Mouse (Mus musculus) urinary bladder, postnatal 10 days (tissue): ENCODE results near the gene Abcd4.

Experiments
- DNase-seq: peaks from one replicate; pipeline ENCODE4 v3.0.0; 2022; ENCODE audit warnings: low spot score

The Abcd4 gene

DNA sequence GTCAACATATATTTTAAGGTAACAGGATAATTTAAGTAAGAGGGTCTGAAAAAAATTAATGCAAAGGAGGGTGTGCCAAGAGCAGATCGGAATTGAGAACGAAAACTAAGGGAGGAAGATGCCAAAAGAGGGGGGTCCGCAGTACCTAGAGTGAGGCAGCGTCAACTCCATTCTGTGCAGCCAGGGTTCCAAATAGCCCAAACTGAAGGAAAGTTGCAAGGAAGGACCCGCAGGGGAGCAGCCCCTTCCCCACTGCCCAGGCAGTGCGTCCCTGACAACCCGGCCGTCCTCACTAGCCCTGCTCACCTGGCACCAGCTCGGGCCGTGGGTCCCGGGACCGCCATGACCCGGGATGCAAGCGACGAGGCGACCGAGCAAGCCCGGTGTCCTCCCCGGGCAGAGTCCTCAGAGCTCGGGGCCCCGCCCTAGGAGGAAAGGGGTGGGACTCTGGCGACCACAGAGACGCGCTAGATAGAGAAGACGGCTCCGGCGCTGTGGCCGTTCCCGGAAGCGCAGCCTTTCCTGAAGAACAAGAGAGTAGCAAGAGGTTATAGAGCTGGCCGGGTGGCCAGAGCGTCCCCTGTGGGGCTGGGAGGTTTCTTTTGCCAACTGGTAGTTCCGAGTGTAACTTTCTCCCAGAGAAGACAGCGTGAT is at the start of gene Abcd4:
Gene Abcd4, minus strand, starts transcription at position 437 of the 654 bp plus-strand sequence.
- DNase-seq: peak; percentile 59

DNA sequence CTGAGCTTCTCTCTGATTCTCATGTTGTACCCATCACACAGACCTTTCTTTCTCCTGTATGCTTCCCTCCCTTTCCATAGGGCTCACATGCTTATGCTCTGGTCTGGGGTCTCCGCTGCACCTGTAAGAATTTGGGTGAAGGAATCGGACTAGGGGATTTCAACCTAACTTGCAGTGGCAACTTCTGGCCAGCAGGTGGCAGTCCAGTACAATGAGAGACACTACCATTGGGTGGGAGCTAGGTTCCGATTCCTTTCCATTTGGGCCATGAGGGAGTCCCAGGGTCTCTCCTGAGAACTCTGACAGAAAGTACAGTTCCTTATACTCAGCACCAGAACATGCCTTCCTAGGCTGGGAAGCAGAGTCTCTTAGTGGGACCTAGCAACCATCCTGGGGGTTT is 36.7 kb upstream of the Abcd4 start:
- no peak for DNase-seq

DNA sequence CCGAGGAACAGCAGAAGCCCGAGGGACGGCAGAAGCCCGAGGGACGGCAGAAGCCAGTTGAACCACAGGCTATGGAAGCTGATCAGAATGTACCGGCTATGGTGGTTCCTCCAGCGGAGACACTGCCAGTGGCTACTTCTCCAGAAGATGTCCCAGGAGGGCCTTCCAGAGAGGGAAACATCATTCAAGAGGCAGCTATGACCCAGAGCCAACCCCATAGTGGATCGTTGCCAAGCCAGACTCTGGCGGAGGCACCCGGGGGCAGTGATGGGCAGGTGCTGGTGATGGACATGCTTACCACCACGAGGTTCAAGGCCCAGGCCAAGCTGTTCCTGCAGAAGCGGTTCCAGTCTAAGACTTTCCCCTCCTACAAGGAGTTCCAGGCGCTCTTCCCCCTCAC is 33.0 kb upstream of the Abcd4 start:
- DNase-seq: no peak

DNA sequence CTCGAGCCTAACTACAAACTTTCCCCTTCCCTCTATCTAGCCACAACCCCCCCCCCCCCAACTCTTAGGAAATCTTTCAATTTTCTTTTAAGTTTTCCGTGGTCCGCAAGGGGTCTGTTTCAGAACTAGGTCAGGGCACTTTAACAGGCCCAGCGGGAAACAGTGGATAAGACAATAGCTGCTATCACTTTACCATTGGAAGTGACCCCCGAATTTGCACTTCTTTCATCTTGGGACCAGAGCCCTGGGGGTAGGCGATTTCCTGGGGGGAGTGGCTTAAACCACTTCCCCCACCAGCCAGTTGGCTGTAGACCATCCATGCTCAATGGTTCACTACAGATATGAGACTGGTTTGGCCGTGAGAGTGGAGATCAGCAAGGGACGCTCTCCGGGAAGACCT is 23.4 kb upstream of the Abcd4 start, which contains the start of gene Vrtn:
Gene Vrtn, plus strand, starts transcription at position 366 of the 400 bp plus-strand sequence.
- no peak for DNase-seq

DNA sequence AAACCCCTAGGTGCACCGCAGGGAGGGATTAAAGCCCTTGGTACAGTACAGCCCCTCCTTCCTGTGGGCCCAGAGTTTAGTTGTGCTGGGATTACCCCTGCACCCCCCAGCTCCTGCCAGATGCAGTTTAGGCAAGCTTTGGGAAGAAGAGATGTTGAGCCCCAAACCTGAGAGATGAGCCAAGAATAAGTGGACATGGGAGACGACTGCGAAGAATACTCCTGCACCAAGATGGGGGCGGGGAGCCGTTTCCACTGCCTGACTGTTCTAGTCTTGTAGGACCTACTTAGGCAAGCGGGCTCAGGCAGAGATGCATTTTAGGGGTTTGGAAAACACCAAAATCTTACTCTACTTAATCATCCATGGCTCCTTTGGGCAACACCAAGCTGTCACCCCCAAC is 23.0 kb upstream of the Abcd4 start:
- DNase-seq: no peak

DNA sequence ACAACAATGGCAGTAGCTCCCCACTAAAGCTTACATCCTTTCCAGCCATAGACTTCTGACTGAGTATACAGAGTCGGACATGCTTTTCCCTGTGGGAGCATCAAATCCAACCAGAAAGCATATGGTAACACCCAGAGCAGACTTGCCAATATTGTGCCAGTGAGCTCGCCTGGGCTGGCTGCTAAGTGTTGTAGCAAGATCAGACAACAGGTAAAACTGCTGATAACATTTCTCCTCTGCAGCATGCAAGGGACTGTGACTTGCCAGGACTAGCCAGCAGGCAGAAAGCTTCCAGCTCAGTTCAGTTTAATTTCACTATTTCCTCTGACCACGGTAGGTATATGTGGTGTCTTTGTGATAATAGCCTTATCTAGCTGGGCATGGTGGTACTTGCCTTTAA is 14.7 kb upstream of the Abcd4 start:
- no peak for DNase-seq

DNA sequence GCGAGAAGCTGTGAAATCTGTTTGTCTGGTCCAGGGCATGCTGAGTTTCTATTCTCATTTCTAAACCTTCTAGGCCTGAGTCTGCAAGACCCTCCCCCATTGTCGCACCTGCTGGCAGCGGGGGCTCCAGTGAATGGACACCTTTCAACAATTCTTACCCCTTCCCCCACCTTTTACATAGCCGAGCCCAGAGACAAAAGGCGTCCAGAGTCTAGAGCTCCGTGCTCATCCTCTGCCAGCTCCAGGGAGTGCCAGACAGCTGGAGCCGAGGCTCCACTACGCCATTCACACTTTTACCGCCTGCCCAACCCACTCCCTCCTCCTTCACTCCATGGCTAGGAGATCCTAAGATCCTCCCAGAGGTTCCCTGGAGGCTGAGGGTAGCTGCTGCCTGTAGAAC is 7.9 kb upstream of the Abcd4 start:
- no peak for DNase-seq

DNA sequence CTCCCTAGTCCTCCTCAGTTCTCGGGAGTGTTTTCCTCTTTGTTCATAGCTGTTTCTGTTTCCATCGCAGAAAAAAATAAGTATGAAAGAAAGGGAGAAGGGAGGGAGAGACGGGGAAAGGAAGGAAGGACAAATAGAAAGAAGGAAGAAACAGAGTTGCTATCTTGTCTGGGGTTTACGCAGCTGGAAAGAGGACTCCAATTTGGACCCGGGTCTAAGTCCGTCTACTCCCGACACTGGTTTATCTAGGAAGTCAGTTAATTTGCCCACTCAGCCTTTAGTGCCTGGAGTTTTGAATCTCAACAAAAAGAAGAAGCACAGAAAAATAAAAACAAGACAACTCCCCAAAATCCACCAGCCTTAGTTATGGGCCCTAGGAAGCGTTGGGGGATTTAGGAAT is 7.4 kb upstream of the Abcd4 start:
- no peak for DNase-seq

DNA sequence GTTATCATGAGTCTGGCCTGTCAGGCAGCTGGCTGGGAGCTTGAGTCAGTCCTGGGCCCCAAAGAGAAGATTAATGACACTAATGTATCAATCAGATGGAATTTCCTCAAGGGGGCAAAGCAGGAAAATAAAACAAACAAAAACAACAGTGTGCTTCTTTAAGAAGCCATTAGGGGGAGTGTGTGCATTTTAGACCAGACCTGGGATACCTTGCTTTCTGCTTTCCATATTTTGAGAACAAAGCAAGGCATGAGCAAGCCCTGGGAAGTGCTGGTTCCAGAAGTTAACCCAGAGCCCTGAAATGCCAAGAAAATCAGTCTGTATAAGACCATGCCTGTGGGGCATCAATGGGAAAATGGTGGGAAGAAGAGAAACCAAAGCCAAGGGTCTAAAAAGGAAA is 3.8 kb upstream of the Abcd4 start:
- no peak for DNase-seq

DNA sequence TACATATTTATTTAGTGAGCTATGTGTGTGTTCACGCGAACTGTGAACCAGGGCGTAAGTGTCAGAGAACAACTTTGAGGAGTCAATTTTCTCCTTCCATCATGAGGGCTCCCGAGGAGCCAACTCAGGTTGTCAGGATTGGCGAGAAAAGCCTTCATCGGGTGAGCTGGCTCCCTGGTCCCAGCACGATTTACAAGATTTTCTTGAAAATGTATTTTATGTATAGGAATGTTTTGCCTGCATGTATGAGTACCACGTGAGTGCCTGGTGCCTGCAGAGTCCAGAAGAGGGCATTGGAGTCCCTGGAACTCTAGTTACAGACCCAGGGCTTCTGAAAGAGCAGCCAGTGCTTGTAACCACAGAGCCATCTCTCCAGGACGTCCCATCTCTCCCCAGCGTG is 450 bp upstream of the Abcd4 start:
- DNase-seq: no peak

DNA sequence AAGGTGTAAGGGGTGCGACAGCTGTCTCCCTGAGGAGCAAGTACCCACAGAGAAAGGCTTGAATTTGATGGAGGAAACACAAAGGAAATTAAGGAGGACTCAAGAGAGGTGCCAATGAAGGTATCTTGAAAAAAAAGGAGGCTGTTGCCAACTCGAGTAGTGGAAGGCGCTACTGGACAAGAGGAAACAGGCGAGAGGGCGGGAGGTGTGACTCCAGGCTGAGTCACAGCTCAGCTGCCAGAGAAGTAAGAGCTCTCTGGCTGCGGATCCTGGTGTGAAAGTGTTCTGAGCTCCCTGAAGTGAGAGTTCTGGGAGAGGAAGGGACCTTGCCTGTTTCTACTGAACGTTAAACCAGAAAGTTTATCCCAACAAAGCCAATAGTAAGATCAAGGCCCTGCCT is 2.7 kb downstream of the Abcd4 start:
- no peak for DNase-seq

DNA sequence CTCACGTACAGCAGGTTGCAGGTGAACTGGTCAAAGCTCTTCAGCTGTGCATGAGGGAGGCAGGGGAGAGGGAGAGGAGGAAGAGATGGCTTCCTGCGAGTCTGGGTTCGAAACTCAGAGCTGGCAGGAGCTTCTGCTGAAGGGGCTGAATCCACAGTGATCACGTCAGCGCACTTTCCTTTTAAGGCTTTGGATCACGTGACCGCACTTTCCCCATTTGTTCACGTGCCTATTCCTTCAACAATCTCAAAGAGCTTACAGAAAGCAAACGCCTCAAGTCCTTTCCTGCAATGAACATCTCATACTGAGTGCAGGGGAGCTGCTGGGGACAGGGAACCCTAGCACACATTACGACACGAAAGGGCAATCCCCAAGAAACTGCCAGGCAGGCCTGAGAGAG is 3.2 kb downstream of the Abcd4 start:
- DNase-seq: no peak

DNA sequence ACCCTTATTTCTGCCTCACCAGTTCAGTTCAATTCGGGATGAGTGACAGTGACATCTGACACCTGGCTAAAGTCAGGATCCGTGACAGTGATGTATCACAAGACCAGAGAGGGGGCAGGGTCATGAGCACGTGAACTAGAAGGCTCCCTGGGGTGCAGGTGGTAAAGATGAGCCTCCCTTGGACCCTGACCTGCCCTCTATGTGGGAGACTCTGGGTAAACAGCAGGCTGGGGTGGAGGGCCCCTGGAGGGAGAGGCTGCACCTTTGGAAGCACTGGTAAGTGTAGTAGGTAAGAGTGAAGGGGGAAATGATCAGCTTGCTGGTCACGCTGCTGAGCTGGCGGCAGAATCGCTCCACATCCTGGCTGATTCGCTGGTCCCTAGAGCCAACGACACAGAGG is 4.7 kb downstream of the Abcd4 start:
- no peak for DNase-seq

DNA sequence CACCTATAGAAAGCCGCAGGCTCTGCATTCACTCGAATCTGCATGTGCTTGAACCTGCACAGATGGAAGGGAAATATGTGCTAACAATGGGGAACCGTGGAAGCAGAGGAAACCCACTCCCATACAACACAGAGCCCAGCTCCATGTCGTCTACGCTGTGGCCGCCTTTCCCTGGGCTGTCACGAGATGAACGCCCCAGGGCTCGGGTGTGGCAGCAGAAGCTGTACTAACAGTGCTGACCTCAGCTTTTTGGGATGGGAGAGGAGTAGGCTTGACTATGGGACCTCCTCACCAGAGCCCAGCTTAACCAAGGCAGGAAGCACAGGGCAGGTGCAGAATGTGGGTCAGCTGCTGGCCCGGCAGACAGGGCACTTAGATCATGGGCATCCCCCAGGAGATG is 5.5 kb downstream of the Abcd4 start:
- no peak for DNase-seq

DNA sequence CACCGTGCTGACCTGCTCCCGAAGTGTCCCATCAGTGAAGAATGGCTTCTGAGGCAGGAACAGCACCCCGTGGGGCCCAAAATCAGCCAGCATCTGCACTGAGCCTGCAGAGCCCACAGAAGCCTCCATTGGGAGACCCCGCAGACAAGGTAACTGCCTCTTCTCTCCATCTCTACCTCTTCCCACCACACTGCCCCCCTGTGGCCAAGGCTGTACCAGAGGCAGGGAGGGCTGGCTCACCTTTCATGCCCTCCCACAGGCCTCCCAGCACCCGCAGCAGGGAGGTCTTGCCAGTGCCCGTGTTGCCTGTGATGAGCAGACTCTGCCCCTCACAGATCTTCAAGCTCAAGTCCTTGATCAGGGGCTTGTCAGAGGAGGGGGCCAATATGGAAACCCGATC is 11.4 kb downstream of the Abcd4 start:
- DNase-seq: no peak

DNA sequence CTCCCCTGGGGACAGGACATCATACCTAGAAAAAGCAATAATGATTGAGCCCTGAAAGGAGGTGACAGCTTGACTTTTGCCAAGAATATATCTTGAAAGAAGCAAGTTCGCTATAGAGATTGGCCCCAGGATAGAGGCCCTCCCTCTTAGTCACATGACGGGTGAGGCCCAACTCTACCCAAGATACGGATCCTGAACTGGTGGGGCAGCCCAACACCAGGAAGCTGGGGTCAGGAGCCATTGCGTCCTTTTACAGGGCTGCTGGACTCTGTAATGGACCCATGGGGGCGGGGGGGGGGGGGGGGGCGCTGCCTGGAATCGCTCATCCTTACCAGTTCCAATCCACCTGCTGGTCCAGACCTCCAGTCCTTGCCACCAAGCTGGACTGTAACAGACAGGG is 13.2 kb downstream of the Abcd4 start:
- DNase-seq: no peak

DNA sequence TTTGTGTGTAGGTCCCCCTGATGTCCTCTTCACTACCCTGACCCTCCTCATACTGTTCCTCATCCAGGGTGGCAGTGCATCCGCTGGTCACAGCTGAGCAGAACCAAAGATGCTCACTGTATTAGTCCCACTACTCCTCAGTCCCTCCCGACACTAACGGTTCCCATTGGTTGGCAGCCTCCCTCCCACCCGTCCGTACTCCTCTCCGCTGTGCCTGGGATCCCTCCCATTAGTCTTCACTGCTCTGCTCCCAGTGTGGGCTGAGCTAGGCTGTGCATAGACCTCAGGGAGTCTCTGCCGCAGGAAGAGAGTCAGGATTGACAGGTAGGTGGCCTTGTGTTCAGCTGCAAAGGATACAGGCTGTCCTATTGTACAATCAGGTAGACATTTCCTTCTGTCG is 18.9 kb downstream of the Abcd4 start:
- no peak for DNase-seq

DNA sequence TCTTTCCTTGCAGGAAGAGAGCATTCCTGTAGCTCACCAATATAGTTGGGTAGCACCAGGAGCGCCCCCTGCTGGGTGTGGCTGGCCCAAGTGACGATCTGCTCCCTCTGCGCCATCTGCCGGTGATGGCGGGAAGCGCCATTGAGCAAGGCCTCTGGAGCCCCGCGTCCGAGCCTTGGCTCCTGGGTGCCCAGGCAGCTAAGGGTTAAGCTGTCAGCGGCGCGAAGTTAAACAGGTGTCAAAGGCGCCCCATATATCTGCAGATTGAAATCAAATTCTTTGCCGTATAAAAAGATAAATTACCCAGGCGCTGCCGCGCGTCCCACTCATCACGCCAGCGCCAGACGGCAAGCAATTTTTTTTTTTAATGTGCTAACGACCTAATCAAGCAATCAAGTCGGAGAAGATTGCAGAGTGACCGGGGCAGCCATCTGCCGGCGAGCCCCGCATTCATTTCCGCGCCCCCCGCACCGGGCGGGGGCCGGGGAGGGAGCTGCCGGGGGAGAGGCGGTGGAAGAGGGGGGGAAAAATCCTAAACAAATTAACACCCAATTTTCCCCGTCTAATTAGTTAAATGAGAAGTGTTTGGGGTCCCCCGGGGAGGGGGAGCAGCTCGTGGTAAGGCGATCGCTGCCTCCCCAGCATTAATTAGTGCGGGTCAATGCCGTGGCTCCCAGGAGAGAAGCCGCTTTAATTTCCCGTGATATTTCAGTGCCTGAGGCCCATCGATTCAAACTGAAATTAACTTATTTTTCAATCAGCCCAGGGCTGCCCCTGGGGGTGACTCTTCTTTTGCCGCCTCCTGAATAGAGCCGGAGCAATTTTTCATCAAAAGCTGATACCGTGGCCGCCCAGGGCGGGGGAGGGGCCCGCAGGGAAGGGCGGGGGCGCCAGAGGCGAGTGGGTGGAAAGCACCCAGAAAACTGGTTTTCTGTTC is 27.1 kb downstream of the Abcd4 start:
- peak; percentile 77 for DNase-seq

DNA sequence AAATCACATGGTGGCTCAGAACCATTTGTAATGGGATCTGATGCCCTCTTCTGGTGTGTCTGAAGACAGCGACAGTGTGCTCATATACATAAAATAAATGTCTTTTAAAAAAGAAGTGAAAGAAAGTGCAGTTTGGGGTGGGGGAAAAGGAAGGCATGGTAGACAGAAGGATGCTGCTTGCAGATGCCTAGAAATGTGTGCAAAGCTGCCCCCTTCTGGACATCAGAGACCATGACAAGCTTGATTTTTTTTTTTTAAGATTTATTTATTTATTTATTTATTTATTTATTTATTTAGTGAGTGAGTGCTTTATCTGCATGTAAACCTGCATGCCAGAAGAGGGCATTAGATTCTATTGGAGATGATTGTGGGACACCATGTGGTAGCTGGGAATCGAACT is 35.9 kb downstream of the Abcd4 start:
- no peak for DNase-seq

DNA sequence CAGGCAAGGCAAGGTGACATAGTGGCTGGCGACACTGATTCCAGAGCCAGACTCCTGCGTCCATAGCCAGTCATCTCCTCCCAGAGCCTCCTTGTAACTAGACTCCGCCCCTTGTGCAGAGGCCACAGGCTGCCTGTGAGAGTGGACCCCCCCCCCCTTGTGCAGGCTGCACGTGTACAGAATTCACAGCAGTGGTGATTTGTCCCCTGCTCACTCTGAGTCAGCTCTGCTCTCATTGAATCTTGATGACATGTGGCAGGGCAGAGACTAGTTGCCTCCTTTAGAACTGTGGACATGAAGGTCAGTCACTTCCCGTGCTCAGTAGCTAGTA is 38.8 kb downstream of the Abcd4 start:
- DNase-seq: no peak

DNA sequence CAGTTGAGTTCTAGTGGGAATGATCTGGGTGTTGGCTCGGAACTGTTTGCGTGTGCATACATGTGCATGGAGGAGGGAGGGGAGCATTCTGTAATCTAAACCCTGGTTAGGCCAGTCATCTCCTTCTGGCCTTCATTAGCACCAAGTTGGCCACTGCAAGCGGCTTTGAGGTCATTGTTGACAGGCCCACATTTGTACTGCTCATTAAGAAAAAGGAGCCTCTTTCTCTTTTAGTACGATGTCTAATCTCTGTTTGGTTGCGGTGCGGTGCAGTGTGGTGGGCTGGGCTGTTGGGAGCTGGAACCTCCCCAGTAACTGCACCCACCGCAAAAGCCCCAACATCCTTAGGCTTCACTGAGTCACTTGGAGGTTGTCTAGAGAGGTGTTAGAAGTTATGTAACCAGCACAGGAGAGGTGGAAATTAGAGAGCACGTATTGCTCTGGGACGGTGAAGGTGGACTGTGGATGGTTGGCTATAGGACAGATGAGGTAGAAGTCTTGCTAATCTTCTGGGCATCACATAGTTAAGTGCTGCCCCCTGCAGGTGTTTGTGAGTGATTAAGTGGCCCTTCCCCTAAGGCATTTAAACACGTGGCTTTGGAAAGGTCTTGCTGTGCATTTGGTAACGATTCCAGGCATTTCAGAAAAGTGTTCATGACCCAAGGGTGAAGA is 39.3 kb downstream of the Abcd4 start:
- no peak for DNase-seq

DNA sequence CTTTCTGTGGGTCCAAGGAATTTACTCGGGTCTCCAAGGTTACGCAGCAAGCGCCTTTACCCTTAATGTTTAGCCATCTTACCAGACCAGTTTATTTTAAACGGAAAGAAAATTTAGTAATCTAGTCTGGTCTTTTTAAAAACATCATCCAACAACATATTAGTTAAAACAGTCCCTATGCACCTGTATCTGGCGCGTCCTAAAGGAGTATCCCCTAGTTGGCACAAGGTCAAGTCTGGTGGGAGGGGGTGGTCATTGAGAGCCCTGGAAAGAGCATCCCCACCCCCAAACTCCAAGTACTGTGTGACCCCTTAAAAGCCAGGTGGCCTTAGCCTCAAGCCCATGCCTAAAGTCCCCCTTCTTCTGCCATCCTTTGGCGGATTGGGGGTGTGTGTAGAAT is 44.1 kb downstream of the Abcd4 start:
- no peak for DNase-seq

DNA sequence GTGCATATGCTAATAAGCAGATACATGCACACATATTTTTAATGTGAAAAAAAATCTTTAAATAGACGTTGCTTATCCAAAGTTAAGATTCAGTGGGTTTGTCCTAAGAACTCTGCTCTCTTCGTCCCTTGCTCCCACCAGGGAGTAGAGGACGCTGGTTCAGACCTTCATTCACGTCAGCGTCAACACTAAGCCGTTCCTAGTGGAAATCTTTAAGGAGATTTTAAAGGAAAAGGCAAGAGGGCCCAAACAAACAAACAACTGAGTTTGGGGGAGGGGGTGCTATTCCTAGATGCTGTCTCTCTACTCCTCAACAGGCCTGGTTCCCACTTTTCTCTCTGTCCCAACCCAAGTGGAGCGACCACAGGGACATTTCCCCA is 44.9 kb downstream of the Abcd4 start:
- no peak for DNase-seq
